Mouse (Mus musculus): ENCODE results near the gene Ttc30b.
A peak's percentile ranks its signal among the peaks of the same experiment; 100 is the strongest.
"Not testable (repeated sequence)": the region's sequence is repeated elsewhere in the genome, so short reads cannot be mapped to it uniquely, and the experiment has no call there.

Ttc30b gene

GRCm38 (mm10) chr2:75938117-75939063 lies at the start of gene Ttc30b:
TSS of gene Ttc30b (minus strand) at chr2:75938585.
- DNase-seq (ENCODE audit: low spot score), result peak; percentile 92

- no peak for DNase-seq (ENCODE audit: low spot score)
Observed at GRCm38 (mm10) chr2:75987739-75988138, 49.4 kb upstream of the Ttc30b start.

- peak; percentile 73 for DNase-seq (ENCODE audit: low spot score)
Observed at GRCm38 (mm10) chr2:75985124-75985523, 46.7 kb upstream of the Ttc30b start.

GRCm38 (mm10) chr2:75983847-75984246 lies 45.5 kb upstream of the Ttc30b start:
- DNase-seq (ENCODE audit: low spot score), result no peak

GRCm38 (mm10) chr2:75983091-75983490 lies 44.7 kb upstream of the Ttc30b start:
- no peak for DNase-seq (ENCODE audit: low spot score)

- no peak for DNase-seq (ENCODE audit: low spot score)
Observed at GRCm38 (mm10) chr2:75982626-75983025, 44.2 kb upstream of the Ttc30b start.

GRCm38 (mm10) chr2:75981440-75982081 lies 43.2 kb upstream of the Ttc30b start, which contains the start of gene Ttc30a1:
TSS of gene Ttc30a1 (minus strand) at chr2:75981967.
- DNase-seq (ENCODE audit: low spot score), result peak; percentile 85

- DNase-seq (ENCODE audit: low spot score), result not testable (repeated sequence)
Observed at GRCm38 (mm10) chr2:75980933-75981439, 42.6 kb upstream of the Ttc30b start.

- not testable (repeated sequence) for DNase-seq (ENCODE audit: low spot score)
Observed at GRCm38 (mm10) chr2:75977752-75978368, 39.5 kb upstream of the Ttc30b start, which contains the start of gene Ttc30a2. TSS of gene Ttc30a2 (minus strand) at chr2:75978170.

GRCm38 (mm10) chr2:75976070-75976469 lies 37.7 kb upstream of the Ttc30b start:
- DNase-seq (ENCODE audit: low spot score), result not testable (repeated sequence)

- DNase-seq (ENCODE audit: low spot score), result no peak
Observed at GRCm38 (mm10) chr2:75974131-75974530, 35.7 kb upstream of the Ttc30b start.

GRCm38 (mm10) chr2:75964972-75965371 lies 26.6 kb upstream of the Ttc30b start:
- peak; percentile 85 for DNase-seq (ENCODE audit: low spot score)

- peak; percentile 60 for DNase-seq (ENCODE audit: low spot score)
Observed at GRCm38 (mm10) chr2:75964512-75964911, 26.1 kb upstream of the Ttc30b start.

- DNase-seq (ENCODE audit: low spot score), result peak; percentile 23
Observed at GRCm38 (mm10) chr2:75964051-75964450, 25.7 kb upstream of the Ttc30b start.

GRCm38 (mm10) chr2:75963211-75963840 lies 24.9 kb upstream of the Ttc30b start:
- DNase-seq (ENCODE audit: low spot score), result no peak

GRCm38 (mm10) chr2:75960366-75961330 lies 22.3 kb upstream of the Ttc30b start:
- peak; percentile 24 for DNase-seq (ENCODE audit: low spot score)

- no peak for DNase-seq (ENCODE audit: low spot score)
Observed at GRCm38 (mm10) chr2:75959850-75960365, 21.5 kb upstream of the Ttc30b start.

- DNase-seq (ENCODE audit: low spot score), result no peak
Observed at GRCm38 (mm10) chr2:75959183-75959849, 20.9 kb upstream of the Ttc30b start.

GRCm38 (mm10) chr2:75955709-75956108 lies 17.3 kb upstream of the Ttc30b start:
- no peak for DNase-seq (ENCODE audit: low spot score)

- no peak for DNase-seq (ENCODE audit: low spot score)
Observed at GRCm38 (mm10) chr2:75953320-75953719, 14.9 kb upstream of the Ttc30b start.
